Mouse (Mus musculus) MEL (cell line): ENCODE results near the gene Opcml. TPM values are rescaled to one million over a fixed set of nuclear protein-coding genes. Genes with fewer than 3 reads are reported as not detected.

Experiments
- DNase-seq: peaks from one replicate; pipeline ENCODE4 v3.0.0; 2011; ENCODE audit warnings: low read depth, low spot score
- H3K27ac ChIP-seq: 2 replicates; pipeline ENCODE4 v1.5.1; 2012; ENCODE audit warnings: low read depth, mild to moderate bottlenecking, control low read depth, low read length, moderate library complexity; ENCODE audit not compliant: control insufficient read depth
- H3K27me3 ChIP-seq, 2 experiments: fragments of 150-350 bp in 1 of 2; sonication (generic) in 1 of 2; 2 replicates each; pipeline ENCODE4 v1.6.1; 2012; ENCODE audit warnings: low read length in 2 of 2, mild to moderate bottlenecking in 2 of 2, improper control_type of control experiment in 1 of 2, moderate library complexity in 1 of 2; ENCODE audit not compliant: insufficient read depth in 2 of 2, control insufficient read depth in 1 of 2
- H3K36me3 ChIP-seq, 2 experiments: 2 replicates each; pipeline ENCODE4 v1.6.1; 2012 to 2014; ENCODE audit warnings: low read length in 2 of 2, improper control_type of control experiment in 1 of 2, inconsistent platforms in 1 of 2, mild to moderate bottlenecking in 1 of 2; ENCODE audit not compliant: insufficient read depth in 2 of 2, control insufficient read depth in 1 of 2
- H3K4me1 ChIP-seq, 2 experiments: fragments of 150-350 bp in 1 of 2; sonication (generic) in 1 of 2; 2 replicates each; pipeline ENCODE4 v1.6.1; 2012; ENCODE audit warnings: low read length in 2 of 2, improper control_type of control experiment in 1 of 2, mild to moderate bottlenecking in 1 of 2; ENCODE audit not compliant: insufficient read depth in 2 of 2, control insufficient read depth in 1 of 2
- H3K4me3 ChIP-seq, 2 experiments: fragments of 150-350 bp in 1 of 2; sonication (generic) in 1 of 2; 2 replicates each; pipeline ENCODE4 v1.5.1; 2012; ENCODE audit warnings: low read depth in 2 of 2, low read length in 2 of 2, mild to moderate bottlenecking in 2 of 2, moderate library complexity in 2 of 2, control low read depth in 1 of 2, improper control_type of control experiment in 1 of 2; ENCODE audit not compliant: control insufficient read depth in 1 of 2, insufficient read depth in 1 of 2
- H3K79me2 ChIP-seq: 2 replicates; pipeline ENCODE4 v1.6.1; 2012; ENCODE audit warnings: mild to moderate bottlenecking, low read length, moderate library complexity; ENCODE audit not compliant: control insufficient read depth, poor library complexity, insufficient read depth
- H3K9ac ChIP-seq: 2 replicates; pipeline ENCODE4 v1.6.1; 2012; ENCODE audit warnings: low read depth, mild to moderate bottlenecking, control low read depth, low read length, moderate library complexity; ENCODE audit not compliant: control insufficient read depth, poor library complexity, severe bottlenecking
- H3K9me3 ChIP-seq: fragments of 150-350 bp; sonication (generic); replicated peaks from 2 replicates; pipeline ENCODE4 v1.6.1; 2012; ENCODE audit warnings: mild to moderate bottlenecking, low read length, improper control_type of control experiment, moderate library complexity; ENCODE audit not compliant: insufficient read depth
- CHD1 ChIP-seq: IDR thresholded peaks from 2 replicates; pipeline ENCODE4 v1.6.1; 2012; ENCODE audit warnings: low read depth, mild to moderate bottlenecking, inconsistent platforms, low read length, improper control_type of control experiment
- CTCF ChIP-seq, 3 experiments: IDR thresholded peaks in 2 of 3; conservative IDR thresholded peaks in 1 of 3; 2 replicates each; pipeline ENCODE4 v1.5.1; 2011 to 2012; ENCODE audit warnings: low read length in 3 of 3, low read depth in 2 of 3, mild to moderate bottlenecking in 2 of 3, improper control_type of control experiment in 1 of 3, inconsistent platforms in 1 of 3, mixed read lengths in 1 of 3, moderate library complexity in 1 of 3; ENCODE audit not compliant: control insufficient read depth in 1 of 3, insufficient read depth in 1 of 3, poor library complexity in 1 of 3, severe bottlenecking in 1 of 3
- EP300 ChIP-seq, 2 experiments: IDR thresholded peaks; 2 replicates each; pipeline ENCODE4 v1.6.1; 2011; ENCODE audit warnings: improper control_type of control experiment in 2 of 2, low read length in 2 of 2, low read depth in 1 of 2, mild to moderate bottlenecking in 1 of 2
- ETS1 ChIP-seq: IDR thresholded peaks from 2 replicates; pipeline ENCODE4 v1.6.1; 2012; ENCODE audit warnings: low read depth, mild to moderate bottlenecking, inconsistent platforms, low read length, improper control_type of control experiment, moderate library complexity
- GABPA ChIP-seq: IDR thresholded peaks from 2 replicates; pipeline ENCODE4 v1.6.1; 2012; ENCODE audit warnings: low read depth, mild to moderate bottlenecking, inconsistent platforms, low read length, improper control_type of control experiment, moderate library complexity
- HCFC1 ChIP-seq: IDR thresholded peaks from 2 replicates; pipeline ENCODE4 v1.6.1; 2012; ENCODE audit warnings: low read depth, mild to moderate bottlenecking, inconsistent platforms, low read length, improper control_type of control experiment, moderate library complexity
- JUND ChIP-seq: IDR thresholded peaks from 2 replicates; pipeline ENCODE4 v1.6.1; 2011; ENCODE audit warnings: low read depth, mild to moderate bottlenecking, improper control_type of control experiment, low read length
- MAFK ChIP-seq: IDR thresholded peaks from 2 replicates; pipeline ENCODE4 v1.6.1; 2011; ENCODE audit warnings: low read depth, mild to moderate bottlenecking, low read length, improper control_type of control experiment, borderline replicate concordance
- MAX ChIP-seq: IDR thresholded peaks from 2 replicates; pipeline ENCODE4 v1.6.1; 2011; ENCODE audit warnings: low read length, improper control_type of control experiment
- MEF2A ChIP-seq: IDR thresholded peaks from 2 replicates; pipeline ENCODE4 v1.6.1; 2014; ENCODE audit warnings: low read depth, mild to moderate bottlenecking, inconsistent platforms, low read length, improper control_type of control experiment; ENCODE audit not compliant: poor library complexity, insufficient replicate concordance, severe bottlenecking; ENCODE audit errors: extremely low read depth
- MYB ChIP-seq: IDR thresholded peaks from 2 replicates; pipeline ENCODE4 v1.6.1; 2011; ENCODE audit warnings: mild to moderate bottlenecking, low read depth, low read length, improper control_type of control experiment
- NRF1 ChIP-seq: IDR thresholded peaks from 2 replicates; pipeline ENCODE4 v1.6.1; 2014; ENCODE audit warnings: low read depth, mild to moderate bottlenecking, inconsistent platforms, low read length, improper control_type of control experiment, moderate library complexity; ENCODE audit not compliant: poor library complexity, insufficient read depth, severe bottlenecking
- POLR2AphosphoS2 ChIP-seq: IDR thresholded peaks from 2 replicates; pipeline ENCODE4 v1.6.1; 2011; ENCODE audit warnings: low read length, improper control_type of control experiment
- RAD21 ChIP-seq: IDR thresholded peaks from 2 replicates; pipeline ENCODE4 v1.6.1; 2011; ENCODE audit warnings: mild to moderate bottlenecking, low read depth, low read length, improper control_type of control experiment
- SIN3A ChIP-seq: IDR thresholded peaks from 2 replicates; pipeline ENCODE4 v1.6.1; 2012; ENCODE audit warnings: low read length, improper control_type of control experiment, inconsistent platforms
- SMC3 ChIP-seq: IDR thresholded peaks from 2 replicates; pipeline ENCODE4 v1.6.1; 2011; ENCODE audit warnings: low read depth, low read length, improper control_type of control experiment
- TBP ChIP-seq: IDR thresholded peaks from 2 replicates; pipeline ENCODE4 v1.8.0; 2011; ENCODE audit warnings: low read depth, low read length, improper control_type of control experiment
- TCF12 ChIP-seq: IDR thresholded peaks from 2 replicates; pipeline ENCODE4 v1.6.1; 2014; ENCODE audit warnings: low read depth, mild to moderate bottlenecking, inconsistent platforms, low read length, improper control_type of control experiment, moderate library complexity
- UBTF ChIP-seq: IDR thresholded peaks from 2 replicates; pipeline ENCODE4 v1.6.1; 2012; ENCODE audit warnings: low read depth, mild to moderate bottlenecking, inconsistent platforms, low read length, improper control_type of control experiment, moderate library complexity, borderline replicate concordance; ENCODE audit not compliant: insufficient read depth
- USF2 ChIP-seq, 2 experiments: IDR thresholded peaks; 2 replicates each; pipeline ENCODE4 v1.6.1; 2011 to 2012; ENCODE audit warnings: improper control_type of control experiment in 2 of 2, low read length in 2 of 2, borderline replicate concordance in 1 of 2, inconsistent platforms in 1 of 2, low read depth in 1 of 2, mild to moderate bottlenecking in 1 of 2; ENCODE audit not compliant: insufficient read depth in 1 of 2
- ZC3H11A ChIP-seq: IDR thresholded peaks from 2 replicates; pipeline ENCODE4 v1.6.1; 2012; ENCODE audit warnings: low read depth, mild to moderate bottlenecking, inconsistent platforms, low read length, improper control_type of control experiment
- ZKSCAN1 ChIP-seq: IDR thresholded peaks from 2 replicates; pipeline ENCODE4 v1.6.1; 2012; ENCODE audit warnings: low read depth, mild to moderate bottlenecking, inconsistent platforms, low read length, improper control_type of control experiment, moderate library complexity
- ZNF384 ChIP-seq: IDR thresholded peaks from 2 replicates; pipeline ENCODE4 v1.6.1; 2012; ENCODE audit warnings: low read depth, mild to moderate bottlenecking, inconsistent platforms, low read length, improper control_type of control experiment
- polyA plus RNA-seq, 2 experiments: library from polyadenylated mRNA; stranded (reverse) in 1 of 2; unstranded in 1 of 2; fragments of >175 nt in 1 of 2; fragments of >200 nt in 1 of 2; gene quantifications; 2 replicates each; pipeline versions ENCODE4 v1.2.1 to v1.2.4; 2012; ENCODE audit warnings: low replicate concordance in 2 of 2, low read depth in 1 of 2; ENCODE audit not compliant: insufficient read length in 2 of 2, insufficient read depth in 1 of 2, missing spikeins in 1 of 2
- total RNA-seq: library from RNA; depleted of rRNA; stranded (reverse); fragments of 300-350 nt; gene quantifications from 2 replicates; pipeline ENCODE4 v1.2.3, GENCODE M21; 2012

Opcml gene
- total and polyA plus RNA-seq, 3 experiments: not detected

DNA sequence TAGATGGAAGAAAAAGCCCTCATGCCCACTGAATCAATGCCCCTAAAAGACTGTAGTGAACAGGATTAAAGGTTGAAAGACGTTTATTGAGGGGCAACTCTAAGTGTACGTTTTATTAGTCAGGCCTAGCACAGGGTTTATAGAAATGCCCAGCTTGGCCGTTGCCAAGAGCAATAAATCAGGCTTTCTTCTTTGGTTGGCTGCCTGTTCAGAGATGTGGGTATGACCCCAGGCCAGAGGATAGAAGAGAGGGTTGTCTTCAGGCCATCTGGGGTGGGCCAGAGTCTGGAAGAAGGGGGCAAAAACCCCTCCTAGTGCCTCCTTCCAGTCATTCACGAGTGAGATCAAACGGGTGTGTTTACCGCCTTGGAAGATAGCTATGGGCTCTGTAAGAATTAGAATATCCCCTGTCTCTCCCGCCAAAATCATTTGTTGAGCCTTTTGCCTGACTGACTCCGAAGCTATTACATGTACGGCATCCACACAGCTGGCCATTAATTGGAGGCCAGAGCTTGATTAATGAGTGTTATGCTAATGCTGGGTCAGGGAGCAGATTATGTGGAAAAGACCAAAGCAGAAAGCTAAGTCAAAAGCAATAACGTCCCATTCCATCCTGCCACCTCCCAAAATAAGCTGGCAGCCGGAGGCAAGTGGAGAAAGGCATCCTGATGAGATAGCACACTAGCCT, 154.9 kb downstream of the Opcml start:
- Histone ChIP-seq H3K27me3 (no peaks in the 10 kb centered on the region), H3K9ac (no peak overlapping the region), H3K4me1 (no peaks in the 10 kb centered on the region), H3K79me2 (no peaks in the 10 kb centered on the region), H3K9me3 (no peaks in the 10 kb centered on the region)
- DNase-seq: no peak
- TF ChIP-seq JUND (no peak), GABPA (no peak), TBP (no peak), CTCF (IDR thresholded peaks at IDR 0.05 in 2 of 3, conservative IDR thresholded peaks at IDR 0.05 in 1 of 3; ENCODE audit: control insufficient read depth in 1 of 3, insufficient read depth in 1 of 3, low read depth in 2 of 3, low read length in 3 of 3, poor library complexity in 1 of 3, severe bottlenecking in 1 of 3) (no peak), MEF2A (no peak), SIN3A (no peak), POLR2AphosphoS2 (no peak), TCF12 (no peak)
- TF ChIP-seq, all 39 proteins: peak for 0
- no peak overlapping the region for H3K27ac ChIP-seq
- no peaks in the 10 kb centered on the region for H3K36me3 ChIP-seq
- H3K4me3 ChIP-seq: no peak overlapping the region

DNA sequence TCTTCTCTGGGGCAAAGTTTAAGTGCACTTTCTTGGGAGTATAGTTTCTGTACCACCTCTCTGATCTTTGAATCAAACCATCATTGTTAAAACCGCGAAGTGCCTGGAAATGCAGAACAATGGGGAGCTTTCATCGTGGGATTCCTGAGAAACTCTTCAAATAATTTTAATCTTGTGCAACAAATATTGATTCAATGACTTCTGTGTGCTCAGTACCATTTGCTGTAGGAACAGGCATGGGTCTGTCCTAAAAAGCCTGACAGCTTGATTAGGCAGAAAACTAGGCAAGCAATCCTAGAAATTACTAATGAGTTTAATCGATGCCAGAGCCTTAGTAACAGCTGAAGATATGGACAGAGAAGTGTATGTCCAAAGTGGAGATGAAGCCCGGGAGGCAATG, 160.5 kb downstream of the Opcml start:
- H3K9ac ChIP-seq: no peak overlapping the region
- no peaks in the 10 kb centered on the region for H3K79me2 ChIP-seq
- DNase-seq: no peak
- no peaks in the 10 kb centered on the region for H3K36me3 ChIP-seq
- TF ChIP-seq MYB: no peak
- no peak for TF ChIP-seq ZC3H11A
- no peak for TF ChIP-seq ZNF384
- no peak for TF ChIP-seq SMC3
- no peak for TF ChIP-seq HCFC1
- TF ChIP-seq MAX: no peak
- TF ChIP-seq USF2 (IDR thresholded peaks at IDR 0.05; ENCODE audit: borderline replicate concordance in 1 of 2, insufficient read depth in 1 of 2, low read depth in 1 of 2, low read length in 2 of 2): no peak
- TF ChIP-seq SIN3A: no peak
- TF ChIP-seq CHD1: no peak
- no peak for TF ChIP-seq RAD21
- no peak for TF ChIP-seq ETS1
- no peak for TF ChIP-seq CTCF (IDR thresholded peaks at IDR 0.05 in 2 of 3, conservative IDR thresholded peaks at IDR 0.05 in 1 of 3; ENCODE audit: control insufficient read depth in 1 of 3, insufficient read depth in 1 of 3, low read depth in 2 of 3, low read length in 3 of 3, poor library complexity in 1 of 3, severe bottlenecking in 1 of 3)
- TF ChIP-seq EP300 (IDR thresholded peaks at IDR 0.05; ENCODE audit: low read depth in 1 of 2, low read length in 2 of 2): no peak
- no peak for TF ChIP-seq MAFK
- no peak for TF ChIP-seq NRF1
- no peak for TF ChIP-seq UBTF
- no peak for TF ChIP-seq TCF12
- no peak for TF ChIP-seq ZKSCAN1
- H3K4me3 ChIP-seq: no peak overlapping the region
- no peaks in the 10 kb centered on the region for H3K9me3 ChIP-seq
- no peak overlapping the region for H3K27ac ChIP-seq
- H3K27me3 ChIP-seq: no peaks in the 10 kb centered on the region
- H3K4me1 ChIP-seq: no peaks in the 10 kb centered on the region
